Mouse (Mus musculus) kidney, adult 2 months (tissue): Measurements from ENCODE around the gene Tmem151a.

ENCODE experiments used
- CTCF ChIP-seq: fragments of 200-500 bp; conservative IDR thresholded peaks from 2 replicates; pipeline ENCODE4 v1.5.1; 2011; ENCODE audit warnings: low read depth, mild to moderate bottlenecking, control low read depth, low read length, moderate library complexity, mixed read lengths; ENCODE audit not compliant: insufficient read depth, insufficient read length
- POLR2A ChIP-seq: fragments of 200-500 bp; IDR thresholded peaks from one replicate; pipeline ENCODE4 v1.6.1; 2011; ENCODE audit warnings: low read depth, low read length, control low read depth

DNA sequence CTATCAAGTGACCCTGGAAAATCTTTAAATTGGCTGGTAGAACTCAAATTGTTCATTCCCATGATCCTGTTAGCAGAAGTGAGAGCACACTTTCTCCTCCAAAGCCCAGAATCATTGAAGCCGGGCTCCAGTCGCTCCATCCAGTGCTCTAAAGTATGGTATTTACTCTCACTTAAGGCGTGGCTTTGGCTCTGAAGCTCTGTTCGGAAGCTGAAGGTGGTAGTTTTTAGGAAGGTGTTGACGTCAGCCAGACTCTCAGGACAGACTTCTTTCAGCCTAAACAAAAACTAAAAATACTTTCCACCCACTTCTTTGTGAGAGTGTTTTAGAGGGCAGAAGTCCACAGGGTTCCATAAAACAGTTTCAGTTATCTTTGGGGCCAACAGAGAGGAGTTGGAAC lies 11.8 kb downstream of the Tmem151a start:
- TF ChIP-seq CTCF (no peak), POLR2A (no peak)
